Comparison of ENCODE assay signal across 8 mouse cellular contexts in the genomic region with DNA sequence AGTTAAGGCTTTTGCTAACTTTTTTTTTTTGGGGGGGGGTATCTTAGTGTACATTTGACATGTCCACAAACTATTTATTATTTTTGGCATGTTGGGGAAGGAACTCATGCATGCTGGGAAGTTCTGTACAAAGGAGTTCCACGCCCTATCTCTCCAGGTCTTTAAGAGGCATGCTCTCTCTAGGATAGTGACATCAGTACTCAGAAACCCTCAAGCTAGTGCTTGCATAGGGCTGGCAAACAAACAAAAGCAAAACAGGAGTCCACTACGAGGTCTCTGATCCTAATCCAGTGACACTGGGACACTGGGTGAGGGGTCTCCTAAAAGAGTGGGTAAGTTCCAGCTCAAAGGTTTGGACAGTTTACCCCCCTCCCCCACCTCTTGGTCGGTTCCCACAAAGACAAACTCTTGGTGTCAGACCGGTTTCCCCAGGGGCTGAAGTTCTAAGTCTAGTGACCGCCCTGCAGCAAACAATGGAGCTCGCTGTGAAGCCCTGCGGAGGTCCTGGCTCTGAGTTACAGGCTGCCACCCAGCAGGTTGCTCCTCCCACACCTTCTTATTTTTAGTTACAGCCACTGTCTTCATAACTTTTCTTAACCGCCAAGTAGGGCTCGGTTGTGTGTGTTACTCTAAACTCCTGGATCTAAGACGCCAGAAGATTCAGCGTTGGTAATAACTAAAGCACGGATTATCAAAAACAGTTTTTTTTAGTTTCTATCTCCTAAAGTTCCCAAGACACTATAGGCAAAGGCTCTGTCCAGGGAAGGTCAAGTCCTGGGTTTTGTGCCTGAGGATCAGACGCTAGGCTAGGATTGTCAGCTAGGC. TPM values are rescaled to one million over a fixed set of nuclear protein-coding genes. Genes with fewer than 3 reads are reported as not detected.
DNase-seq lines count a peak whose midpoint lies in the region; ATAC-seq and TF ChIP-seq lines count a peak whose summit lies in the region.

No protein-coding gene starts in this region.

- TF ChIP-seq POLR2A in cortical plate, adult 2 months (IDR thresholded peaks at IDR 0.05; ENCODE audit: extremely low read depth, insufficient read depth, low read length) = no peak

- peak overlapping the region; percentile 79 for H3K4me2 ChIP-seq in intestine, embryonic 15.5 days (replicated peaks)
- peak overlapping the region; percentile 96 for H3K4me2 ChIP-seq in liver, embryonic 16.5 days (ENCODE audit: low read depth, low read length)
- H3K4me2 ChIP-seq in neural tube, embryonic 12.5 days (replicated peaks) = peak overlapping the region; percentile 83

- DNase-seq in frontal cortex, adult 2 months (ENCODE audit: extremely low spot score in 1 of 2, low spot score in 1 of 2) = peak; percentile 0 to 32
- no peak for DNase-seq in frontal cortex, postnatal 14 days (ENCODE audit: low spot score in 2 of 2)
- peak; percentile 67 for DNase-seq in urinary bladder, postnatal 14 days (ENCODE audit: low spot score)

- peak overlapping the region; percentile 99; the same call in 1 of the 2 replicates for H3K4me3 ChIP-seq in cortical plate, adult 2 months (ENCODE audit: insufficient read depth, low read length)
- peak overlapping the region; percentile 87 for H3K4me3 ChIP-seq in intestine, embryonic 15.5 days (replicated peaks)
- H3K4me3 ChIP-seq in liver, embryonic 16.5 days (ENCODE audit: low read depth, low read length) = peak overlapping the region; percentile 91
- peak overlapping the region; percentile 74 for H3K4me3 ChIP-seq in neural tube, embryonic 12.5 days

- TF ChIP-seq CTCF in cortical plate, adult 2 months (IDR thresholded peaks at IDR 0.05; ENCODE audit: extremely low read depth, insufficient read depth, low read length) = no peak

- H3K9ac ChIP-seq in intestine, embryonic 15.5 days = peak overlapping the region; percentile 81
- peak overlapping the region; percentile 97 for H3K9ac ChIP-seq in liver, embryonic 16.5 days (ENCODE audit: low read depth, low read length)
- H3K9ac ChIP-seq in neural tube, embryonic 12.5 days = peak overlapping the region; percentile 78; the same call in 1 of the 2 replicates

- no peaks in the 10 kb centered on the region for H3K27me3 ChIP-seq in intestine, embryonic 15.5 days (replicated peaks)
- H3K27me3 ChIP-seq in liver, embryonic 16.5 days (ENCODE audit: control insufficient read depth, insufficient read depth, low read depth, low read length) = no peaks in the 10 kb centered on the region
- H3K27me3 ChIP-seq in neural tube, embryonic 12.5 days (replicated peaks) = no peaks in the 10 kb centered on the region

- H3K9me3 ChIP-seq in intestine, embryonic 15.5 days = no peaks in the 10 kb centered on the region
- no peaks in the 10 kb centered on the region for H3K9me3 ChIP-seq in liver, embryonic 16.5 days (replicated peaks; ENCODE audit: control insufficient read depth, low read length)
- no peaks in the 10 kb centered on the region for H3K9me3 ChIP-seq in neural tube, embryonic 12.5 days

- H3K36me3 ChIP-seq in intestine, embryonic 15.5 days = no peaks in the 10 kb centered on the region
- H3K36me3 ChIP-seq in liver, embryonic 16.5 days (ENCODE audit: control insufficient read depth, insufficient read depth) = no peaks in the 10 kb centered on the region
- no peaks in the 10 kb centered on the region for H3K36me3 ChIP-seq in neural tube, embryonic 12.5 days

- H3K4me1 ChIP-seq in cortical plate, adult 2 months (ENCODE audit: control insufficient read depth, insufficient read depth, low read length) = peaks cover 5% of the 10 kb centered on the region
- H3K4me1 ChIP-seq in intestine, embryonic 15.5 days (replicated peaks) = peaks cover 12% of the 10 kb centered on the region
- H3K4me1 ChIP-seq in liver, embryonic 16.5 days (ENCODE audit: control insufficient read depth, low read depth, low read length) = peaks cover 23% of the 10 kb centered on the region
- peaks cover 18% of the 10 kb centered on the region for H3K4me1 ChIP-seq in neural tube, embryonic 12.5 days

- peak overlapping the region; percentile 95 for H3K27ac ChIP-seq in cortical plate, adult 2 months (ENCODE audit: insufficient read depth, low read length)
- peak overlapping the region; percentile 96 for H3K27ac ChIP-seq in intestine, embryonic 15.5 days
- H3K27ac ChIP-seq in liver, embryonic 16.5 days (ENCODE audit: low read length) = peak overlapping the region; percentile 95
- no peak overlapping the region for H3K27ac ChIP-seq in neural tube, embryonic 12.5 days

- ATAC-seq in granulocyte monocyte progenitor cell, adult 5-6 weeks (replicated peaks; ENCODE audit: poor library complexity, severe bottlenecking) = peak; percentile 27
- peak; percentile 58 for ATAC-seq in intestine, embryonic 15.5 days
- ATAC-seq in liver, embryonic 16.5 days (ENCODE audit: low read depth) = peak; percentile 14; the same call in 1 of the 2 replicates
- no peak for ATAC-seq in neural tube, embryonic 12.5 days (ENCODE audit: low FRiP score, low read depth)

- WGBS in intestine, embryonic 15.5 days = 11% methylated on average over 13 of the region's 13 CpGs
- 5% methylated on average over 13 of the region's 13 CpGs for WGBS in liver, embryonic 16.5 days (ENCODE audit: insufficient replicate concordance)
- WGBS in neural tube, embryonic 12.5 days = 14% methylated on average over 13 of the region's 13 CpGs

RNA-seq across cellular contexts. Expression of a gene that starts 1.2 kb away (rescaled TPM):
- polyA plus RNA-seq in frontal cortex, adult 2 months (2012; rRNA removed) = 65.6 and 75.2 TPM in 2 replicates
- polyA plus RNA-seq in cortical plate, adult 2 months (2012; rRNA removed) = 64.5 and 69.0 TPM in 2 replicates
- total RNA-seq in granulocyte monocyte progenitor cell, adult 5-6 weeks (2014; fragmentation: Nextera tagmentation) = 3.9 and 8.7 TPM in 2 replicates
- total RNA-seq in granulocyte monocyte progenitor cell, adult 5-6 weeks (2017) = 4.1 and 5.5 TPM in 2 replicates
- polyA plus RNA-seq in intestine, embryonic 15.5 days (2015; fragmentation: Nextera tagmentation; extraction: Ambion mirVana) = 18.3 and 21.4 TPM in 2 replicates
- polyA plus RNA-seq in liver, embryonic 16.5 days (2015; fragmentation: Nextera tagmentation; extraction: Ambion mirVana) = 21.5 and 21.7 TPM in 2 replicates
- 23.4 and 27.9 TPM in 2 replicates for polyA plus RNA-seq in neural tube, embryonic 12.5 days (2016; fragmentation: Nextera tagmentation; extraction: Ambion mirVana)

RNA-seq across cellular contexts. Expression of a gene that starts 33.7 kb away (rescaled TPM):
- not detected in 2 replicates for polyA plus RNA-seq in frontal cortex, adult 2 months (2012; rRNA removed)
- not detected in 2 replicates for polyA plus RNA-seq in cortical plate, adult 2 months (2012; rRNA removed)
- total RNA-seq in granulocyte monocyte progenitor cell, adult 5-6 weeks (2014; fragmentation: Nextera tagmentation) = not detected in 2 replicates
- not detected in 2 replicates for total RNA-seq in granulocyte monocyte progenitor cell, adult 5-6 weeks (2017)
- not detected in 2 replicates for polyA plus RNA-seq in intestine, embryonic 15.5 days (2015; fragmentation: Nextera tagmentation; extraction: Ambion mirVana)
- not detected in 2 replicates for polyA plus RNA-seq in liver, embryonic 16.5 days (2015; fragmentation: Nextera tagmentation; extraction: Ambion mirVana)
- not detected in 2 replicates for polyA plus RNA-seq in neural tube, embryonic 12.5 days (2016; fragmentation: Nextera tagmentation; extraction: Ambion mirVana)

Comparison
In these comparisons a context has a peak if more than half of its experiments do, and no peak if none do; other contexts are left out.
1. DNase-seq: peak in frontal cortex, adult 2 months (2 of 2) and urinary bladder, postnatal 14 days (single experiment); none in frontal cortex, postnatal 14 days (0 of 2).
2. Peak in every context shown above with its lines, with median percentiles within 50 percentile points of each other: H3K4me3 ChIP-seq, H3K4me2 ChIP-seq and H3K9ac ChIP-seq.